Mouse (Mus musculus) neural tube, embryonic 11.5 days (tissue): ENCODE data around the gene Tceal7. TPM values are rescaled to one million over a fixed set of nuclear protein-coding genes. Genes with fewer than 3 reads are reported as not detected.
"Not testable (repeated sequence)": the region's sequence is repeated elsewhere in the genome, so short reads cannot be mapped to it uniquely, and the experiment has no call there.

ENCODE experiments used
- ATAC-seq: fragments of 200-750 bp; cut with Nextera tagmentation; 2 replicates; pipeline ENCODE4 v1.8.0; 2017; ENCODE audit warnings: moderate number of reproducible peaks, mild to moderate bottlenecking, moderate TSS enrichment, moderate library complexity; ENCODE audit not compliant: insufficient read depth, low FRiP score, low TSS enrichment
- DNase-seq: peaks from one replicate; pipeline ENCODE4 v3.0.0-alpha.2; 2015; ENCODE audit warnings: low spot score
- H3K27ac ChIP-seq: fragments of 300-500 bp; sonication (generic); 2 replicates; pipeline ENCODE4 v1.5.1; 2014; ENCODE audit warnings: low read depth, mild to moderate bottlenecking, low read length
- H3K27me3 ChIP-seq: fragments of 300-500 bp; sonication (generic); 2 replicates; pipeline ENCODE4 v1.6.1; 2014; ENCODE audit warnings: mild to moderate bottlenecking, low read length, mixed read lengths; ENCODE audit not compliant: control insufficient read depth, insufficient read depth
- H3K36me3 ChIP-seq: fragments of 300-500 bp; sonication (generic); 2 replicates; pipeline ENCODE4 v1.6.1; 2014; ENCODE audit warnings: mild to moderate bottlenecking, low read length, moderate library complexity, mixed read lengths; ENCODE audit not compliant: control insufficient read depth, insufficient read depth
- H3K4me1 ChIP-seq: fragments of 300-500 bp; sonication (generic); 2 replicates; pipeline ENCODE4 v1.6.1; 2014; ENCODE audit warnings: low read length, mixed read lengths; ENCODE audit not compliant: control insufficient read depth, insufficient read depth
- H3K4me2 ChIP-seq: fragments of 300-500 bp; sonication (generic); 2 replicates; pipeline ENCODE4 v1.6.1; 2014; ENCODE audit warnings: low read depth, mild to moderate bottlenecking, moderate library complexity
- H3K4me3 ChIP-seq: fragments of 300-500 bp; sonication (generic); 2 replicates; pipeline ENCODE4 v1.5.1; 2014; ENCODE audit warnings: low read depth, low read length
- H3K9ac ChIP-seq: fragments of 300-500 bp; sonication (generic); 2 replicates; pipeline ENCODE4 v1.6.1; 2014; ENCODE audit warnings: mild to moderate bottlenecking, low read length
- H3K9me3 ChIP-seq: fragments of 300-500 bp; sonication (generic); 2 replicates; pipeline ENCODE4 v1.6.1; 2016; ENCODE audit warnings: low read length; ENCODE audit not compliant: control insufficient read depth
- WGBS: fragments of 180-500 bp; shearing (Covaris S2); extraction: QIAGEN DNeasy Blood & Tissue Kit; methylation state at CpG from one replicate; pipeline ENCODE4 v1.1.7; 2014; 5-methylcytosine and 5-hydroxymethylcytosine counted together
- microRNA-seq: library from miRNA; unstranded; fragments of <30 nt; microRNA quantifications from one replicate; pipeline ENCODE4, GENCODE M21; 2016
- polyA plus RNA-seq: library from polyadenylated mRNA; unstranded; fragments of >200 nt; fragmentation: Nextera tagmentation; extraction: Ambion mirVana; gene quantifications from 2 replicates; pipeline ENCODE4 v1.2.1, GENCODE M21; 2014

Tceal7 gene
- polyA plus RNA-seq, 1 experiment from 2014 or later = 4.0 TPM

DNA sequence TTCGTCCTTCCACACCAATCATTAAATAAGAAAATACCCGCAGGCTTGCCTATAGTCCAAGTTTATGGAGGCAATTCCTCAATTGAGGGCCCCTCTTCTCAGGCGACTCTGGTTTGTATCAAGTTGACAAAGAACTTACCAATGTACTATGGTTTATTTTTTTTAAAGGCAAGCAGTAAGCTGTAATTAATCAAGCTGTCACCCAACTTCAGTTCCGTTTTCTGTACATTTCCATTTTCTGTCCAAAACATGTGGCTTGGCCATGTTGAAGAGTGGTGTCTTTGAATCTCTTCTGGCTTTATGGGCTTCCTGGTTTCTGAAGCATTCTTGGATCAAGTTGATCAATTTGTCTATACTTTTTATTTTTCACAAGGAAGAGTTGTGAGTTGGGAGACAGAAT, 53.6 kb downstream of the Tceal7 start:
- Histone ChIP-seq H3K27ac (no peak overlapping the region), H3K4me1 (no peaks in the 10 kb centered on the region), H3K4me2 (no peak overlapping the region), H3K9ac (no peak overlapping the region), H3K4me3 (no peak overlapping the region), H3K9me3 (no peaks in the 10 kb centered on the region), H3K36me3 (no peaks in the 10 kb centered on the region), H3K27me3 (no peaks in the 10 kb centered on the region)
- ATAC-seq (no peak), DNase-seq (no peak)
- WGBS = 63% methylated on average over 4 of the region's 4 CpGs

DNA sequence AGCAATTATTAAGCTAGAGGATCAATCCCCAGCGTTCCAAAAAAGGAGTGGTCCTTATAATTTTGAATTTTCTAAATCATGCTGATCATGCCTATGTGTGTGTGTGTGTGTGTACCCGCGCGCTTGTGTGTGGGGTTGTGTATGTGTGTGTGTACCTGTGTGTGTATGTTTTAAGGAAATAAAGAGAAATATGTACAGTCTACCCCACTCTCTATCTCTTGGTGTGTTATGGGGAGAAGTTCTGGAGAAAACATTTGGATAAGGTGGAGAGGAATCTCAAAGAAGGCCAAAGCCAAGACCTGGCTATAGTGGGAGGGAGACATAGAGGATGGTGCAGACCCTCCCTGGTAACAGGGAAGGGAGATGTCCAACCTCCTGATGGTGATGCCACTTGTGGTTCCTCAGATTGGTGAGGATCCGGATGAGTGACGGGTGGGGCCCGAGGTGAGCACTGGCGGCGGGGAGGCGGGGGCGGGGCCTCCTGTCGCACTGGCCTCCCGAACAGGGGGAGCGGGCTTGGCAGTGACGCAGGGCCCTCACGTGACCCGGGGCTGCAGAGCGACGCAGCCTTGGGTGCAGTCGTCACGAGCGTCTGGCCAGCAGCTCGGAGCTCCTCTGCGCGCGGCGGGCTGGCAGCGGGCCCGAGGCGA, 55.3 kb downstream of the Tceal7 start, which contains the start of gene Bex3:
Bex3 (plus strand) TSS at position 511 of the 650 bp plus-strand sequence.
- H3K27ac ChIP-seq = not testable (repeated sequence)
- 76% methylated on average over 4 of the region's 30 CpGs for WGBS

DNA sequence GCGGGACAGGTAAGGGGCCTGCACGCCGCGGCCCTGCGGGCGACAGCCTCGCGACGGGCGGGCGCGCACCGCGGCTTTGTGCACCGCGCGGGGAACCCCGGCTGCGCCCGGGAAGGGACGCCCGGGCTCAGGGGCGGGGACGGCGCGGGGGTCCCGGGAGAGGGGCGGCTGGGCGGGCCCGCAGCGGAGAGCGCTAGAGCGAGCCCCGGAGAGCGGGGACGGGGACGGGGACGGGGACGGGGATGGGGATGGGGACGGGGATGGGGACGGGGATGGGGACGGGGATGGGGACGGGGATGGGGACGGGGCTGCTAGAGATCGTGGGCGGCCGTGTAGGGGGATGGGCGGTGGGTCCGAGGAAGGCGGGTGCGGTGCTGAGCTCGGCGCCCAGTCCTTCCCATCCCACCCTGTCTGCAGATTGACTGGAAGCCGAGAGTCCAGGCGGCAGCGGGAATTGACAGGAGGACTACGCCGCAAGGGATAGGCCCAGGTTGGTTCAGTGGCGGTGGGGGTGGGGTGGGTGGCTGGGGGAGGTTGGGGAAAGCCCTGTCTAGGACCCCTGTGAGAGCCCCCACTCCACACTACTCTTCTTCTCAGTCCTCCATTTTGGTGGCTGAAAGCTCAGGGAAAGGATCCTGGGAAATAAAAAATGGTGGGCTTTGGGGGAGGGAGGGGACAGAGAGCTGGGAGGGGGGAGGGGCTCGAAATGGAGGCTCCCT, 56.0 kb downstream of the Tceal7 start:
- H3K27me3 ChIP-seq, H3K27ac ChIP-seq, H3K4me1 ChIP-seq, H3K36me3 ChIP-seq, H3K9me3 ChIP-seq: not testable (repeated sequence)
- Histone ChIP-seq H3K9ac (peak overlapping the region; percentile 26; the same call in 1 of the 2 replicates), H3K4me2 (peak overlapping the region; percentile 40), H3K4me3 (peak overlapping the region; percentile 38)
- DNase-seq (peak; percentile 52), ATAC-seq (peak; percentile 72)
- 37% methylated on average over 16 of the region's 60 CpGs for WGBS

More for the DNA sequence above, 55.3 kb downstream of the Tceal7 start, which contains the start of gene Bex3:
- H3K4me3 ChIP-seq = peak within 1 kb of the TSS; percentile 38
- peak within 1 kb of the TSS; percentile 26; the same call in 1 of the 2 replicates for H3K9ac ChIP-seq
- H3K4me1 ChIP-seq, H3K36me3 ChIP-seq, H3K9me3 ChIP-seq, H3K27me3 ChIP-seq: not testable (repeated sequence)
- H3K4me2 ChIP-seq = peak within 1 kb of the TSS; percentile 40
- DNase-seq (peak; percentile 22), ATAC-seq (peak; percentile 99)

DNA sequence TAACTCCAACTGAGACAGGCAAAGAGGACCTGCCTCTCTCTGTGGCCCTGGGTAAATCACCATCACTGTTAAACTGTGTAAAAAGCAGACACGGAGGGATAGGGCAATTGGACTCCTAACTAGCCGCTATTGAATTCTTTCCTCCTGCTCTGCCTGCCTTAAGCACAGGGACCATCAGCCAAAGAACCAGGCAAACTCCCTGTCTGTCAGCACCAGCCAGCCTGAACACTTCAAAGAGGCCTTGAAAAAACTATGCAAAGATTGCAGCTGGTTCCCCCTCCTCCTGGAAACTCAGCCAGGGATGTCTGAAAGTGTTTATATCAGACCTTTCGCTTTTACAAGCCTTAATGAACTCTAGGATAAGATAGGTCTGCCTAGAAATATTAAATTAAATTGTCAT, 60.0 kb downstream of the Tceal7 start:
- Histone ChIP-seq H3K9me3 (no peaks in the 10 kb centered on the region), H3K4me1 (no peaks in the 10 kb centered on the region), H3K36me3 (no peaks in the 10 kb centered on the region), H3K9ac (no peak overlapping the region), H3K4me3 (no peak overlapping the region), H3K27ac (no peak overlapping the region), H3K27me3 (no peaks in the 10 kb centered on the region), H3K4me2 (no peak overlapping the region)
- ATAC-seq = no peak
- no peak for DNase-seq
- 26% methylated on average over 3 of the region's 3 CpGs for WGBS

DNA sequence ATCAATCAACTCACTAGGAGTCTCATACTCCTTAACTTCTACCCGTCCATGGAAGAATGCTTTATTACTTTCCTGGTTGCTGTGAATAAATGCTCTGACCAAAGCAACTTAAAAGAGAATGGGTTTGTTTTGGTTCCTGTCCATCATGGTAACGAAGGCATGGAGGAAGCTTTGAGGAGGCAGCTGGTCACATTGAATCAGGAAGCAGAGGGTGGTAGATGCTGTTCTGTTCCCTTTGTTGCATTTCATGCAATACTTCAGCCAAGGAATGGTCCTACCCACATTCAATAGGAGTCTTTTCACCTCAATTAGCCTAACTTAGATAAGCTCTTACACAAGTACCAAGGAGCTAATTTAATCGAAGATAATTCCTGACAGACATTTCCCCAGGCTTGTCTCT, 60.8 kb downstream of the Tceal7 start:
- H3K9ac ChIP-seq = no peak overlapping the region
- 39% methylated on average over 3 of the region's 3 CpGs for WGBS
- no peak overlapping the region for H3K4me2 ChIP-seq
- no peaks in the 10 kb centered on the region for H3K36me3 ChIP-seq
- no peak overlapping the region for H3K4me3 ChIP-seq
- DNase-seq (no peak), ATAC-seq (no peak)
- no peaks in the 10 kb centered on the region for H3K4me1 ChIP-seq
- H3K27ac ChIP-seq = no peak overlapping the region
- H3K9me3 ChIP-seq = no peaks in the 10 kb centered on the region
- H3K27me3 ChIP-seq = no peaks in the 10 kb centered on the region

Small RNA genes within 50 kb of the gene (microRNA-seq; reads per million reads assigned to microRNA genes)
- not detected for gene Mir6383

Other genes with a start within 250 kb of the Tceal7 start
- gene Arxes2, start 221.0 kb upstream of the Tceal7 start, polyA plus RNA-seq = 109 and 123 TPM in 2 replicates
- 42.7 and 44.7 TPM in 2 replicates for gene Arxes1, start 181.4 kb upstream of the Tceal7 start, polyA plus RNA-seq
- 273 and 298 TPM in 2 replicates for gene Bex2, start 146.5 kb upstream of the Tceal7 start, polyA plus RNA-seq
- gene Nxf3, start 129.5 kb upstream of the Tceal7 start, polyA plus RNA-seq = not detected in 2 replicates
- 65.6 and 70.7 TPM in 2 replicates for gene Bex4, start 75.8 kb upstream of the Tceal7 start, polyA plus RNA-seq
- 201 and 224 TPM in 2 replicates for gene Tceal8, start 42.4 kb upstream of the Tceal7 start, polyA plus RNA-seq
- 1.4 and 4.3 TPM in 2 replicates for gene Tceal5, start 10.9 kb upstream of the Tceal7 start, polyA plus RNA-seq
- gene Bex1, start 734 bp downstream of the Tceal7 start, polyA plus RNA-seq = 111 and 118 TPM in 2 replicates
- gene Tceal9, start 30.3 kb downstream of the Tceal7 start, polyA plus RNA-seq = 410 and 445 TPM in 2 replicates
- 670 and 697 TPM in 2 replicates for gene Bex3, start 55.5 kb downstream of the Tceal7 start, polyA plus RNA-seq